Mouse (Mus musculus): ENCODE measurements around the gene Ndufs1. TPM values are rescaled to one million over a fixed set of nuclear protein-coding genes. Genes with fewer than 3 reads are reported as not detected.

Gene Ndufs1
- polyA plus RNA-seq, 1 experiment = 51.5 TPM

DNA sequence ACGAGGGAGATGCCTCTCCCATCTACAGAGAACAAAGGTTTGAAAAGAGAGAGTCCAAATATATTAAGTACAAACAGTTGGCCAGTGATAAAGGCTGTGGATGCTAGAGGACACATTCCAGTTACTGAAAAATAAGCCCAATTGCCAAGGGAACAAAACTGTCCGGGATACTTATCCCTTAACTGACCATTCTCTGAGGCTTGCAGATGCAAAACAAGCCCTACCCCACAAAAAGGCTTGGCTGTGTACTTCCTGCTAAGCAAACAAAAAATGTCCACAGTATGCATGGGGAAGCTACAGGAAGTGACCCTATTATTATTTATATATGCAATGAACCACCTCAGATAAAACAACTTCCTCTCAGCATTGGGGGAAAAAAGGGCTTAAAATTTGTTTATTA is 38.7 kb downstream of the Ndufs1 start:
- TF ChIP-seq POLR2A (IDR thresholded peaks at IDR 0.05; ENCODE audit: control insufficient read depth, extremely low read depth, insufficient read depth, low read length, poor library complexity) (no peak), CTCF (IDR thresholded peaks at IDR 0.05; ENCODE audit: borderline replicate concordance, control insufficient read depth, extremely low read depth, insufficient read depth, low read length, poor library complexity) (no peak)
- WGBS = 97% methylated on average over 2 of the region's 2 CpGs
- peaks cover 11% of the 10 kb centered on the region; the same call in 1 of the 2 replicates for H3K36me3 ChIP-seq (ENCODE audit: control insufficient read depth, insufficient read depth, low read length)

GRCm38 (mm10) chr1:63134530-63134929 is 42.1 kb downstream of the Ndufs1 start:
- TF ChIP-seq POLR2A (IDR thresholded peaks at IDR 0.05; ENCODE audit: control insufficient read depth, extremely low read depth, insufficient read depth, low read length, poor library complexity) = no peak
- TF ChIP-seq CTCF (IDR thresholded peaks at IDR 0.05; ENCODE audit: borderline replicate concordance, control insufficient read depth, extremely low read depth, insufficient read depth, low read length, poor library complexity) = no peak
- H3K36me3 ChIP-seq (ENCODE audit: control insufficient read depth, insufficient read depth, low read length) = no peaks in the 10 kb centered on the region
- H3K4me1 ChIP-seq (replicated peaks; ENCODE audit: control insufficient read depth, insufficient read depth, low read length) = peaks cover 6% of the 10 kb centered on the region

More for the DNA sequence above, 38.7 kb downstream of the Ndufs1 start:
- no peaks in the 10 kb centered on the region for H3K4me1 ChIP-seq (replicated peaks; ENCODE audit: control insufficient read depth, insufficient read depth, low read length)
- no peak overlapping the region for H3K4me3 ChIP-seq (ENCODE audit: control insufficient read depth, insufficient read depth, low read length)
- no peaks in the 10 kb centered on the region for H3K27me3 ChIP-seq (ENCODE audit: control insufficient read depth, insufficient read depth, low read length)
- DNase-seq = no peak
- no peak overlapping the region for H3K27ac ChIP-seq (ENCODE audit: control insufficient read depth, insufficient read depth, low read length)

GRCm38 (mm10) chr1:63131766-63132165 is 44.9 kb downstream of the Ndufs1 start:
- Histone ChIP-seq H3K4me3 (ENCODE audit: control insufficient read depth, insufficient read depth, low read length) (no peak overlapping the region), H3K27me3 (ENCODE audit: control insufficient read depth, insufficient read depth, low read length) (no peaks in the 10 kb centered on the region), H3K27ac (ENCODE audit: control insufficient read depth, insufficient read depth, low read length) (no peak overlapping the region), H3K36me3 (ENCODE audit: control insufficient read depth, insufficient read depth, low read length) (no peaks in the 10 kb centered on the region), H3K4me1 (replicated peaks; ENCODE audit: control insufficient read depth, insufficient read depth, low read length) (peaks cover 6% of the 10 kb centered on the region)
- 96% methylated on average over 11 of the region's 11 CpGs for WGBS
- no peak for TF ChIP-seq POLR2A (IDR thresholded peaks at IDR 0.05; ENCODE audit: control insufficient read depth, extremely low read depth, insufficient read depth, low read length, poor library complexity)
- TF ChIP-seq CTCF (IDR thresholded peaks at IDR 0.05; ENCODE audit: borderline replicate concordance, control insufficient read depth, extremely low read depth, insufficient read depth, low read length, poor library complexity) = no peak
- no peak for DNase-seq

More at GRCm38 (mm10) chr1:63134530-63134929, 42.1 kb downstream of the Ndufs1 start:
- 84% methylated on average over 3 of the region's 3 CpGs for WGBS
- no peak for DNase-seq
- Histone ChIP-seq H3K4me3 (ENCODE audit: control insufficient read depth, insufficient read depth, low read length) (no peak overlapping the region), H3K27ac (ENCODE audit: control insufficient read depth, insufficient read depth, low read length) (no peak overlapping the region), H3K27me3 (ENCODE audit: control insufficient read depth, insufficient read depth, low read length) (no peaks in the 10 kb centered on the region)

DNA sequence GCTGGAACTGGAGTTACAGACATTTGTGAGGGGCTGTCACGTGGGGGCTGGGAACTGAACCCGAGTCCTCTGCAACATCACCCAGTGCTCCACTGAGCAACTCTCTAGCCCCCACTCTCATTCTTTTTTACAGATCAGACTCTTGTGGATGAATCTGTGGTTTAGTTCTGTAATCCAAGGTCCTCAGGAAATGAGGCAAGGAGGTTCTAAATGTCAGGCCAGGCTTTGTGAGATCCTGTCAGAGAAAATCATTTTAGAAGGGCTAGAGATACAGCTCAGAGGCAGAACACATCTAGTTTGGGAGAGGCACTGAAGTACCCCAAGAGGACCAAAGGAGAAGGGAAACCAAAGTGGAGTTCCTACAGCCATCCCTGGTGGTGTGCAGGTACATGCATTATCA is 45.8 kb downstream of the Ndufs1 start:
- H3K27me3 ChIP-seq (ENCODE audit: control insufficient read depth, insufficient read depth, low read length) = no peaks in the 10 kb centered on the region
- H3K4me1 ChIP-seq (replicated peaks; ENCODE audit: control insufficient read depth, insufficient read depth, low read length) = peaks cover 6% of the 10 kb centered on the region
- H3K4me3 ChIP-seq (ENCODE audit: control insufficient read depth, insufficient read depth, low read length) = no peak overlapping the region
- TF ChIP-seq POLR2A (IDR thresholded peaks at IDR 0.05; ENCODE audit: control insufficient read depth, extremely low read depth, insufficient read depth, low read length, poor library complexity) (no peak), CTCF (IDR thresholded peaks at IDR 0.05; ENCODE audit: borderline replicate concordance, control insufficient read depth, extremely low read depth, insufficient read depth, low read length, poor library complexity) (no peak)
- H3K36me3 ChIP-seq (ENCODE audit: control insufficient read depth, insufficient read depth, low read length) = no peaks in the 10 kb centered on the region
- DNase-seq = no peak
- H3K27ac ChIP-seq (ENCODE audit: control insufficient read depth, insufficient read depth, low read length) = peak overlapping the region; percentile 27; the same call in 1 of the 2 replicates
- 27% methylated on average over 2 of the region's 2 CpGs for WGBS

- Histone ChIP-seq H3K4me1 (replicated peaks; ENCODE audit: control insufficient read depth, insufficient read depth, low read length) (peaks cover 6% of the 10 kb centered on the region), H3K4me3 (ENCODE audit: control insufficient read depth, insufficient read depth, low read length) (peak overlapping the region; percentile 40), H3K27me3 (ENCODE audit: control insufficient read depth, insufficient read depth, low read length) (no peaks in the 10 kb centered on the region), H3K27ac (ENCODE audit: control insufficient read depth, insufficient read depth, low read length) (peak overlapping the region; percentile 56), H3K36me3 (ENCODE audit: control insufficient read depth, insufficient read depth, low read length) (no peaks in the 10 kb centered on the region)
- WGBS = 10% methylated on average over 18 of the region's 18 CpGs
- TF ChIP-seq POLR2A (IDR thresholded peaks at IDR 0.05; ENCODE audit: control insufficient read depth, extremely low read depth, insufficient read depth, low read length, poor library complexity) (no peak), CTCF (IDR thresholded peaks at IDR 0.05; ENCODE audit: borderline replicate concordance, control insufficient read depth, extremely low read depth, insufficient read depth, low read length, poor library complexity) (no peak)
- DNase-seq = peak; percentile 10
These were observed 46.6 kb downstream of the Ndufs1 start for GRCm38 (mm10) chr1:63129857-63130690.

DNA sequence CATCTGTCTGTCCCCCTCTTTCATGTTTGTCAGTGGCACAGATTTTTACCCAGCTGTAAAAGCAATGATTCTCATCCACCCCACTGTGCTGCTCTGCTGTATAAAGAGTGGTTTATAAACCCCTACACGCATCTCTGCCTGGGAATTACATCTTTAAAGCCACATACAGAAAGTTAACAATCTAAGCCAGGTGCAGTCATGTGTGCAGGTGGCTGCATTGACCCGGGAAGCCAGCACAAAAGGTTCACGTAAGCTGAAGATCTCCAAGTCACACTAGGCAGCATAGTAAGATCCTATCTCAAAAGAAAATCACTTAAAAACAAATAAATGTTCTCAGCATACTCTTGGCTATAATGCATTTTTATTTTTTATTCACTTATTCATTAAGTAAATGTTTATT is 47.4 kb downstream of the Ndufs1 start:
- H3K36me3 ChIP-seq (ENCODE audit: control insufficient read depth, insufficient read depth, low read length) = no peaks in the 10 kb centered on the region
- no peak overlapping the region for H3K4me3 ChIP-seq (ENCODE audit: control insufficient read depth, insufficient read depth, low read length)
- no peaks in the 10 kb centered on the region for H3K27me3 ChIP-seq (ENCODE audit: control insufficient read depth, insufficient read depth, low read length)
- 3% methylated on average over 3 of the region's 3 CpGs for WGBS
- no peak for TF ChIP-seq POLR2A (IDR thresholded peaks at IDR 0.05; ENCODE audit: control insufficient read depth, extremely low read depth, insufficient read depth, low read length, poor library complexity)
- TF ChIP-seq CTCF (IDR thresholded peaks at IDR 0.05; ENCODE audit: borderline replicate concordance, control insufficient read depth, extremely low read depth, insufficient read depth, low read length, poor library complexity) = no peak
- DNase-seq = no peak
- no peak overlapping the region for H3K27ac ChIP-seq (ENCODE audit: control insufficient read depth, insufficient read depth, low read length)
- peaks cover 6% of the 10 kb centered on the region for H3K4me1 ChIP-seq (replicated peaks; ENCODE audit: control insufficient read depth, insufficient read depth, low read length)

Measured in thymus, adult 2 months (tissue).